Mouse (Mus musculus) T-helper 1 cell (primary cell): ENCODE data around the gene Nipal3.

Source experiments
- in situ Hi-C: fragments of 300-600 bp; cut with MboI, MseI; formaldehyde crosslinking; loops from one replicate; pipeline ENCODE4 v1.15.1; 2025; ENCODE audit warnings: high pct_unique_total_duplicates

Nipal3 gene

GRCm38 (mm10) chr4:135494521-135495396, at the start of gene Nipal3, which contains the start of gene Stpg1:
Gene Nipal3 (minus strand): TSS chr4:135495038.
Gene Stpg1 (plus strand): TSS chr4:135494790.
- in situ Hi-C loops, result loop anchor here (5.0 kb wide), 1 partner anchor 107 kb away; no protein-coding TSS in a partner anchor

GRCm38 (mm10) chr4:135544284-135544683, 49.4 kb upstream of the Nipal3 start:
- in situ Hi-C loops, result loop anchor here (25.0 kb wide), 1 partner anchor 843 kb away; no protein-coding TSS in a partner anchor

- in situ Hi-C loops, result loop anchor here (25.0 kb wide), 1 partner anchor 847 kb away; no protein-coding TSS in a partner anchor
These were observed 45.2 kb upstream of the Nipal3 start for GRCm38 (mm10) chr4:135540057-135540456.

GRCm38 (mm10) chr4:135539056-135539455, 44.2 kb upstream of the Nipal3 start:
- in situ Hi-C loops, result loop anchor here (25.0 kb wide), 1 partner anchor 848 kb away; no protein-coding TSS in a partner anchor

- in situ Hi-C loops, result loop anchor here (25.0 kb wide), 1 partner anchor 852 kb away; no protein-coding TSS in a partner anchor
These were observed 40.2 kb upstream of the Nipal3 start for GRCm38 (mm10) chr4:135535021-135535420.

- in situ Hi-C loops, result loop anchor here (25.0 kb wide), 1 partner anchor 854 kb away; no protein-coding TSS in a partner anchor
These were observed 38.2 kb upstream of the Nipal3 start for GRCm38 (mm10) chr4:135533001-135533400.

- in situ Hi-C loops, result loop anchor here (25.0 kb wide), 1 partner anchor 855 kb away; no protein-coding TSS in a partner anchor
These were observed 37.2 kb upstream of the Nipal3 start for GRCm38 (mm10) chr4:135531771-135532613.

- in situ Hi-C loops, result loop anchor here (25.0 kb wide), 1 partner anchor 856 kb away; no protein-coding TSS in a partner anchor
These were observed 36.4 kb upstream of the Nipal3 start for GRCm38 (mm10) chr4:135531236-135531635.

GRCm38 (mm10) chr4:135530270-135530669, 35.4 kb upstream of the Nipal3 start:
- in situ Hi-C loops, result loop anchor here (25.0 kb wide), 1 partner anchor 857 kb away; no protein-coding TSS in a partner anchor

GRCm38 (mm10) chr4:135526039-135526710, 31.3 kb upstream of the Nipal3 start:
- in situ Hi-C loops, result loop anchor here (25.0 kb wide), 1 partner anchor 861 kb away; no protein-coding TSS in a partner anchor

- in situ Hi-C loops, result loop anchor here (25.0 kb wide), 1 partner anchor 862 kb away; no protein-coding TSS in a partner anchor
These were observed 30.2 kb upstream of the Nipal3 start for GRCm38 (mm10) chr4:135525057-135525456.

GRCm38 (mm10) chr4:135523939-135524338, 29.1 kb upstream of the Nipal3 start:
- in situ Hi-C loops, result no loop called here

GRCm38 (mm10) chr4:135520421-135520820, 25.6 kb upstream of the Nipal3 start:
- in situ Hi-C loops, result no loop called here

GRCm38 (mm10) chr4:135518135-135518534, 23.3 kb upstream of the Nipal3 start:
- in situ Hi-C loops, result no loop called here

- in situ Hi-C loops, result no loop called here
These were observed 21.8 kb upstream of the Nipal3 start for GRCm38 (mm10) chr4:135516351-135517316.

GRCm38 (mm10) chr4:135514925-135515324, 20.1 kb upstream of the Nipal3 start:
- in situ Hi-C loops, result loop anchor here (5.0 kb wide), 1 partner anchor 152 kb away; no protein-coding TSS in a partner anchor

- in situ Hi-C loops, result loop anchor here (5.0 kb wide), 1 partner anchor 153 kb away; no protein-coding TSS in a partner anchor
These were observed 19.0 kb upstream of the Nipal3 start for GRCm38 (mm10) chr4:135513865-135514264.

- in situ Hi-C loops, result no loop called here
These were observed 14.7 kb upstream of the Nipal3 start for GRCm38 (mm10) chr4:135509515-135509914.

GRCm38 (mm10) chr4:135508419-135509039, 13.7 kb upstream of the Nipal3 start:
- in situ Hi-C loops, result no loop called here
